Mouse (Mus musculus): ENCODE measurements around the gene Mthfsl. TPM values are rescaled to one million over a fixed set of nuclear protein-coding genes. Genes with fewer than 3 reads are reported as not detected.
A peak's percentile ranks its signal among the peaks of the same experiment; 100 is the strongest.
"Not testable (repeated sequence)": the region's sequence is repeated elsewhere in the genome, so short reads cannot be mapped to it uniquely, and the experiment has no call there.

The Mthfsl gene
- 34.3 and 55.4 TPM in 2 replicates for polyA plus RNA-seq (2014; fragmentation: Nextera tagmentation; extraction: Ambion mirVana)

- peak; percentile 76 for ATAC-seq (ENCODE audit: low read depth)
- Histone ChIP-seq H3K9ac (replicated peaks; ENCODE audit: low read depth, low read length) (0 out of 2 replicates have a peak within 1 kb of the TSS, but pooled peaks have one; percentile 25), H3K27ac (ENCODE audit: low read depth, low read length) (peak within 1 kb of the TSS; percentile 66), H3K4me3 (ENCODE audit: low read depth, low read length) (peak within 1 kb of the TSS; percentile 33), H3K4me2 (ENCODE audit: low read depth, low read length) (peak within 1 kb of the TSS; percentile 40)
- H3K27me3 ChIP-seq (ENCODE audit: control insufficient read depth, insufficient read depth, low read length); H3K36me3 ChIP-seq (ENCODE audit: control insufficient read depth, insufficient read depth, low read length); H3K4me1 ChIP-seq (ENCODE audit: control insufficient read depth, insufficient read depth, low read length); H3K9me3 ChIP-seq (ENCODE audit: control insufficient read depth, low read length): not testable (repeated sequence)
- 27% methylated on average over 11 of the region's 12 CpGs for WGBS
Observed at GRCm38 (mm10) chr9:88719989-88720537, at the start of gene Mthfsl. Mthfsl (minus strand) TSS chr9:88720296.

- not testable (repeated sequence) for H3K4me2 ChIP-seq (ENCODE audit: low read depth, low read length); H3K27me3 ChIP-seq (ENCODE audit: control insufficient read depth, insufficient read depth, low read length); H3K9me3 ChIP-seq (ENCODE audit: control insufficient read depth, low read length); H3K27ac ChIP-seq (ENCODE audit: low read depth, low read length); H3K4me3 ChIP-seq (ENCODE audit: low read depth, low read length); H3K9ac ChIP-seq (replicated peaks; ENCODE audit: low read depth, low read length); H3K4me1 ChIP-seq (ENCODE audit: control insufficient read depth, insufficient read depth, low read length); H3K36me3 ChIP-seq (ENCODE audit: control insufficient read depth, insufficient read depth, low read length); ATAC-seq (ENCODE audit: low read depth)
- WGBS, result 90% methylated on average over 4 of the region's 5 CpGs
Observed at GRCm38 (mm10) chr9:88769470-88769869, 49.4 kb upstream of the Mthfsl start.

GRCm38 (mm10) chr9:88746687-88747086, 26.6 kb upstream of the Mthfsl start:
- not testable (repeated sequence) for H3K4me1 ChIP-seq (ENCODE audit: control insufficient read depth, insufficient read depth, low read length); H3K9me3 ChIP-seq (ENCODE audit: control insufficient read depth, low read length); H3K27me3 ChIP-seq (ENCODE audit: control insufficient read depth, insufficient read depth, low read length); H3K4me3 ChIP-seq (ENCODE audit: low read depth, low read length); H3K9ac ChIP-seq (replicated peaks; ENCODE audit: low read depth, low read length); H3K4me2 ChIP-seq (ENCODE audit: low read depth, low read length); ATAC-seq (ENCODE audit: low read depth); H3K36me3 ChIP-seq (ENCODE audit: control insufficient read depth, insufficient read depth, low read length); H3K27ac ChIP-seq (ENCODE audit: low read depth, low read length)
- WGBS, result no CpG with 5 or more reads among the region's 2 CpGs

GRCm38 (mm10) chr9:88746046-88746445, 25.9 kb upstream of the Mthfsl start:
- H3K27ac ChIP-seq (ENCODE audit: low read depth, low read length); ATAC-seq (ENCODE audit: low read depth); H3K4me3 ChIP-seq (ENCODE audit: low read depth, low read length); H3K27me3 ChIP-seq (ENCODE audit: control insufficient read depth, insufficient read depth, low read length); H3K9ac ChIP-seq (replicated peaks; ENCODE audit: low read depth, low read length); H3K4me1 ChIP-seq (ENCODE audit: control insufficient read depth, insufficient read depth, low read length); H3K4me2 ChIP-seq (ENCODE audit: low read depth, low read length); H3K36me3 ChIP-seq (ENCODE audit: control insufficient read depth, insufficient read depth, low read length); H3K9me3 ChIP-seq (ENCODE audit: control insufficient read depth, low read length): not testable (repeated sequence)
- no CpG with 5 or more reads among the region's 2 CpGs for WGBS

- not testable (repeated sequence) for H3K27me3 ChIP-seq (ENCODE audit: control insufficient read depth, insufficient read depth, low read length); H3K9me3 ChIP-seq (ENCODE audit: control insufficient read depth, low read length); H3K36me3 ChIP-seq (ENCODE audit: control insufficient read depth, insufficient read depth, low read length); H3K9ac ChIP-seq (replicated peaks; ENCODE audit: low read depth, low read length); H3K4me1 ChIP-seq (ENCODE audit: control insufficient read depth, insufficient read depth, low read length); H3K4me3 ChIP-seq (ENCODE audit: low read depth, low read length); H3K4me2 ChIP-seq (ENCODE audit: low read depth, low read length); H3K27ac ChIP-seq (ENCODE audit: low read depth, low read length); ATAC-seq (ENCODE audit: low read depth)
Observed at GRCm38 (mm10) chr9:88735289-88735688, 15.2 kb upstream of the Mthfsl start.

GRCm38 (mm10) chr9:88733182-88733581, 13.1 kb upstream of the Mthfsl start:
- not testable (repeated sequence) for H3K4me1 ChIP-seq (ENCODE audit: control insufficient read depth, insufficient read depth, low read length); H3K27ac ChIP-seq (ENCODE audit: low read depth, low read length); H3K4me2 ChIP-seq (ENCODE audit: low read depth, low read length); H3K27me3 ChIP-seq (ENCODE audit: control insufficient read depth, insufficient read depth, low read length); ATAC-seq (ENCODE audit: low read depth); H3K9ac ChIP-seq (replicated peaks; ENCODE audit: low read depth, low read length); H3K4me3 ChIP-seq (ENCODE audit: low read depth, low read length); H3K36me3 ChIP-seq (ENCODE audit: control insufficient read depth, insufficient read depth, low read length); H3K9me3 ChIP-seq (ENCODE audit: control insufficient read depth, low read length)
- 73% methylated on average over 1 of the region's 1 CpGs for WGBS

GRCm38 (mm10) chr9:88732334-88732733, 12.2 kb upstream of the Mthfsl start:
- not testable (repeated sequence) for H3K4me2 ChIP-seq (ENCODE audit: low read depth, low read length); ATAC-seq (ENCODE audit: low read depth); H3K4me1 ChIP-seq (ENCODE audit: control insufficient read depth, insufficient read depth, low read length); H3K27ac ChIP-seq (ENCODE audit: low read depth, low read length); H3K9me3 ChIP-seq (ENCODE audit: control insufficient read depth, low read length); H3K27me3 ChIP-seq (ENCODE audit: control insufficient read depth, insufficient read depth, low read length); H3K9ac ChIP-seq (replicated peaks; ENCODE audit: low read depth, low read length); H3K4me3 ChIP-seq (ENCODE audit: low read depth, low read length); H3K36me3 ChIP-seq (ENCODE audit: control insufficient read depth, insufficient read depth, low read length)
- 97% methylated on average over 1 of the region's 3 CpGs for WGBS

GRCm38 (mm10) chr9:88731728-88732127, 11.6 kb upstream of the Mthfsl start, which contains the start of gene Bcl2a1d:
Bcl2a1d (minus strand) TSS chr9:88731914.
- H3K36me3 ChIP-seq (ENCODE audit: control insufficient read depth, insufficient read depth, low read length); H3K4me2 ChIP-seq (ENCODE audit: low read depth, low read length); H3K9me3 ChIP-seq (ENCODE audit: control insufficient read depth, low read length); H3K9ac ChIP-seq (replicated peaks; ENCODE audit: low read depth, low read length); H3K4me1 ChIP-seq (ENCODE audit: control insufficient read depth, insufficient read depth, low read length); H3K27ac ChIP-seq (ENCODE audit: low read depth, low read length); H3K27me3 ChIP-seq (ENCODE audit: control insufficient read depth, insufficient read depth, low read length); ATAC-seq (ENCODE audit: low read depth); H3K4me3 ChIP-seq (ENCODE audit: low read depth, low read length): not testable (repeated sequence)
- 88% methylated on average over 5 of the region's 5 CpGs for WGBS

GRCm38 (mm10) chr9:88728311-88728710, 8.2 kb upstream of the Mthfsl start:
- not testable (repeated sequence) for H3K27me3 ChIP-seq (ENCODE audit: control insufficient read depth, insufficient read depth, low read length); H3K4me2 ChIP-seq (ENCODE audit: low read depth, low read length); H3K9me3 ChIP-seq (ENCODE audit: control insufficient read depth, low read length); H3K4me3 ChIP-seq (ENCODE audit: low read depth, low read length); H3K36me3 ChIP-seq (ENCODE audit: control insufficient read depth, insufficient read depth, low read length); ATAC-seq (ENCODE audit: low read depth); H3K9ac ChIP-seq (replicated peaks; ENCODE audit: low read depth, low read length); H3K4me1 ChIP-seq (ENCODE audit: control insufficient read depth, insufficient read depth, low read length); H3K27ac ChIP-seq (ENCODE audit: low read depth, low read length)

GRCm38 (mm10) chr9:88721628-88722027, 1.5 kb upstream of the Mthfsl start:
- not testable (repeated sequence) for H3K9ac ChIP-seq (replicated peaks; ENCODE audit: low read depth, low read length); H3K27me3 ChIP-seq (ENCODE audit: control insufficient read depth, insufficient read depth, low read length); H3K4me1 ChIP-seq (ENCODE audit: control insufficient read depth, insufficient read depth, low read length); H3K9me3 ChIP-seq (ENCODE audit: control insufficient read depth, low read length); H3K4me3 ChIP-seq (ENCODE audit: low read depth, low read length); H3K27ac ChIP-seq (ENCODE audit: low read depth, low read length); H3K36me3 ChIP-seq (ENCODE audit: control insufficient read depth, insufficient read depth, low read length); ATAC-seq (ENCODE audit: low read depth); H3K4me2 ChIP-seq (ENCODE audit: low read depth, low read length)
